Mouse (Mus musculus) adrenal gland, adult 2 months (tissue): ENCODE results near the gene Gse1. TPM values are rescaled to one million over a fixed set of nuclear protein-coding genes. Genes with fewer than 3 reads are reported as not detected.
A peak's percentile ranks its signal among the peaks of the same experiment; 100 is the strongest.

Source experiments
- DNase-seq: peaks from one replicate; pipeline ENCODE4 v3.0.0; 2021
- polyA plus RNA-seq: library from polyadenylated mRNA; depleted of rRNA; stranded (reverse); fragments of >200 nt; gene quantifications from 2 replicates; pipeline ENCODE4 v1.2.3, GENCODE M21; 2012
- total RNA-seq, 2 experiments: library from RNA; stranded (reverse); gene quantifications; 2 replicates each; pipeline ENCODE4 v1.2.3; 2021

The Gse1 gene
- total and polyA plus RNA-seq, 3 experiments: 27.1 to 46.3 (median 28.7) TPM

- no peak for DNase-seq
Measured at GRCm38 (mm10) chr8:120553441-120554123, 325.3 kb downstream of the Gse1 start.

DNA sequence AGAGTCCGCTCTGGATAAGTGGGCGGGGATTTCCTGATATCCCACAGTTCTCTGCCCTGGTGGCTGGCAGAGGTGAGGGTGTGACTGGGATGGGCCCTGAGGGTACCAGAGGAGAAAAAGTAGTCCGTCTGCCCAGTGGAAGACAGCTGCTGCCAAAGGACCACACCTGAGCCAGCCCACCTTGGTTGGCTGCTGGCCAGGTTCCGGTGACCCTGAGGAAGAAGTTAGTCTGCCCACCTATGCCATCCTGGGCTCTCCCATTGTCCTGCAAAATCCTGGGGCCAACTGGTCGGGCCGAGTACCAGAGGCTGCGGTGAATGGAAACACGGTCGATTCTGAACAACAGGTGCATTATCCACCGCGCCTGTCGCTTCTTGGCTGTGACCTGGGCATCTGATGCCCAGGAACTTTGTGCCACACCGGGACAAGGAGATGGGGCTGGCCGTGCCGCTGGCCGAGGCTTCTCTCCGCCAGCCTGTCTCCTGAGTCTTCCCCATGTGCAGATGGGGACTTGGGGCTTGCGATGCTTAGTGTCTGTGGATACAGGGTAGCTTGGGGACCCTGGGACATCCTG, 326.3 kb downstream of the Gse1 start:
- DNase-seq: no peak

DNA sequence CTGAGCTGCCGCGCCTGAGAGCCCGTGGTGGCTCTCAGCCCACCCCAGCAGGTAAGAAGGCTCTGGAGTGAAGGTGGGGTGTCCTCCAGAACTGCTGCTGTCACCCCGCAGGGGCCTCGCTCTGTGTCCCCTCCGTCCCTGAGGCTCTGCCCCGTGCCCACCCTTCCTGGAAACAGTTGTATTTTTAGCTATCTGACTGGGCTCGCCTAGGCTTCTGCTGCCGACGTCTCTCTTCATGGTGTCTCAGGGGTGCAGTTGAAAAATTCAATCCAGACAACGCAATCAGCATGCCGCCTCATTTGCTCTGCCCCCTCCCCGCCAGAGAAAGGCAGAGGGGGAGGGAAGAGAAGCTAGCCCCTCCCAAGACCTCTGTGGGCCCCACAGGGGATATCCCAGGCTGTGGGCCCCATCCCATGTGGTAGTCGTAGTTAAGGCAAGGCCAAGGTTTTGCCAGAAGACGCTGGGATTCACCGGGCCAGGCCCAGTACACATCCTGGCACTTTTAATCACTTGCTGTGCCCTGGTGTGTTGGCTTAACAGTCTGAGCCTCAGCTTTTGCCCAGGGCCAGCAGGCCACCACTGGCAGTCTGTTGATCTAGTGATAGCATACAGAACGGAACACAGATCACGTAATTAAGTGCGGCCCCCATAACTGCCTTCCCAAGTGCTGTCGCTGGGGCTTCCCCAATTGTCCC, 328.1 kb downstream of the Gse1 start:
- DNase-seq: no peak

DNA sequence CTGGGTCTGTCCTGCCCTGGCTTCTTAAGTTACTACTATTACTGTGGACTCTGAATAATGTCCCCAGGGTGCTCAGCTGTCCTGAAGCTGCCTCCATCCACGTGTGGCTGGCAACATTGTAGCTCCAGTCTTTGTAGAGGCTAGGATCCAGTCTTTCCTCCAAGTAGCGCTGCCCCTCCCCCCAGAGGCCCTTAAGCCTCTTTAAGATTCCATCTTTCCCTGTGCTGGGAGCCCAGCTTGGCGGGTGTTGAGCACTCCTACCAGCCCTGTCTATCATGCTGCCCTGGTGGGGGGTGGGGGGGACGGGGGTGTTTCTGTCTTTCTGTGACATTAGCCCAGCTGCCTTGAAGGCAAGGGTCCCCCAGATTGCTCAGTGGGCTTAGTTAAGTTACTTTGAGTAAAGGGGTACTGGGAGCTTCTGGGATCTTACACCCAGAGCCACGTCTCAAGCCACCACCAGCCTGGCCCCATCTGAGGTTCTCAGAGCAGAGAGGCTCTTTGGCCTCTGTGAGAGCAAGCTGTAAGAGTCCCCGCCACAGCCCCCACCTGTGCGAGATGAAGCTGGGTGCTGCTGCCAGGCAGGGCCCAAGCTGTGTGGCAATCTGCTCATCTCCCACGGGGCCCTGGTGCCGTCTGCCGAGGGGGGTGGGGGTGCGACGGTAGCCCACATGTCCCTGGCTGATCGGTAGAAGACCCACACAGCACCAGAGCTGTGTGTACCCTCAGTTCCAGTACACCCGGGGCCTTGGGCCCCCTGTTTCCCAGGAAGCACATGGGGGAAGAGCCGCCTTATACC, 329.1 kb downstream of the Gse1 start:
- no peak for DNase-seq

GRCm38 (mm10) chr8:120558162-120558561, 329.9 kb downstream of the Gse1 start:
- no peak for DNase-seq

DNA sequence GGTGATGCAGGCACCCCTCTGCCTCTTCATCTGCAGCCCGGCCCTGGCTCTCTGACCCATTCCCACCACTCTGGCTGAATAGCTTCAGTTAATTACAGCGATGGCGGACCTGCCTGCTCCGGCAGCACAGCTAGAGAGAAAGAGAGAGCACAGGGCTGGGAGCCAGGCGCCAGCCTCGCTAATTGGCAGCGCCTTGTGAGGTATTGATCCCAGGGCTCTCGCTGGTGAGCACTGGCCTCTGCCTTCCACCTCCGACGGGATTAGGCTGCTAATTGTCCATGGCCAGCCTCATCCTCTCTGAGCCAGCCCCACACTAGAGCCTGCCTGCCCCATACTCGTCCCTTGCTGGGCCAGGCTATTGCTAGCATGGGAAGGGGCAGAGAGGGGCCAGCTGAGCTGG, 331.4 kb downstream of the Gse1 start:
- no peak for DNase-seq

DNA sequence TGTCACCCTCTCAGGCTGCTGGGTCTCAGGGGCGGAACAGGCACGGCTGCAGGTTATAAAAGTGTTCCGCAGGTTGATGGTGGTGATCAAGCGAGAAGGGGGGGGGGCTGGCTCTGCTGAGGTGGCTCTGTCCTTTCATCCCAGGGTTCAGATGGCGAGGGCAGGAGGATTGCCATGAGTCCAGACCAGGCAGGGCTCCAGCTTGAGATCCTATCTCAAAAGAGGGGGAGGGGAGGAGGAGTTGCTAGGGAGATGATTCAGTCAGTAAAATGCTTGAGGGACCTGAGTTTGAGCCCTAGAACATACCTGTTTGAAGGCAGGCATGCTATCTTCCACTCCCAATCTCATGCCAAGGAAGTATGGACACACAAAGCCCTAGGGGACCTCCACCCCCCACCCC, 332.3 kb downstream of the Gse1 start:
- no peak for DNase-seq

DNA sequence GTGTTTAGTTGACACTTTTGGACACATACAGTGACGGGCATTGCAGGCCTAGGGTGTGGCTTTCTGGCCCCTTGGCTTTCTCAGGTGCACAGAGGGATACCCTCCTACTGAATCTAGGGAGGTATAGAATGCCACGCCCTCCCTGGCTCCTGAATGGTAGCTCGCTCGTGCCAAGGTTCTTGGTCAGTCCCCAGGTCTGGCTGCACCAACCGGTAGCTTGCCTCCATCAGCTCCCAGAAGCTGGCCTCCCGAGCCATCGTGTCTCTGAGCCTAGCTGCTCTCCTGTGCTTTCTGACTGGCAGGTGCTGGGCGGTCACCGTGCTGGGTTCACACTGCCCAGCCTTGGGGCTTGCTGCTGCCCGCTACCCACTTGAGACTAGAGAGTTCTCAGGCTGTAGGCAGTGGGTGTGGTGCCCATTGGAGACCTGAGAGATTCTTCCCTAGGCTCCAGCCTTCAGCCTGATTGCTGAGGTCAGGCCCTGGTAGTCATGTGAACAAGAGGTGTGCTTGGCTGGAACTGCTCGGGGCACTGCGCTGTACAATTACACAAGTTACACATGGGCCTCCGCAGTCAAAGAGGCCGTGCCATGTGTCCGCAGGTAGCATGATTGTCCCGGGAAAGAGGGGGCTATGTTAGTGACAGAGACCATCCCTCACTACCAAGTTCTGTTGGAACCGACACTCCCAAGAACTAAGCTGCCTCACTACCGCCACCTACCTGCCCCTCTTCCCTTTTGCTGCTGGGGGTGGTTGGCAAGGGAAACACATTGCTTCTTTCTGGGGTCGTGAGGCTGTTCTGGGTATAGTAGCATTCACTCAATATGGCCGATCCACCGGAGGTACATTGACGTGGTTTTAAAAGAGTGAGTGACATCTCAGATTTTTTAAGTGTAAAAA, 333.5 kb downstream of the Gse1 start:
- no peak for DNase-seq

GRCm38 (mm10) chr8:120562680-120563347, 334.6 kb downstream of the Gse1 start:
- no peak for DNase-seq

GRCm38 (mm10) chr8:120563348-120563724, 335.1 kb downstream of the Gse1 start:
- no peak for DNase-seq

GRCm38 (mm10) chr8:120563851-120564837, 335.9 kb downstream of the Gse1 start:
- peak; percentile 92 for DNase-seq

DNA sequence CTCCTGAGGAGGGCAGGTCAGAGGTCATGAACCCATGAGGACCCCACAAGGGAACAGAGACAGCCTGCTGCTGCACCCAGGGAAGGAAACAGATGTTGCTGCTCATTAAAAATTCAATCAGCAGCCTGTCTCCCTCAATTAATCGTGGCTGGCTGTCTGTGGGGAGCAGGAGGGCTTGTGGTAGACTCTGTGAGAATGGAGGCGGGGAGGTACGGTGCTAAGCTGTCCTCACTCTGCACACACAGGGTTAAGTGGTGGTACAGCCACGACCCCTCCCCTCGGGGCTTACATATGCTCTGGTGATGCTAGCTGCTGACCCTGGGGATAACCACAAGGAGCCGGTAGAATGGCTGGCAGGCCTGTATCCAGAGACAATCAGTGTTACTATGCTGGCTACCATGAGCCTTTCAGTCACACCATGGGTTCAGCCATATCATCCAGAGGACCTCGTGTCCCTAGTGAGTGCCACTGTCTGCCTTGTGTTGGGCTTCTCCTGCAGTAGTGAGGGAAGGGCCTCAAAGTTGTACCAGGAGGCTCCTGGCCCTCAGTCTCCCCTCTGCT, 337.0 kb downstream of the Gse1 start:
- DNase-seq: no peak

GRCm38 (mm10) chr8:120566681-120567080, 338.4 kb downstream of the Gse1 start:
- no peak for DNase-seq

DNA sequence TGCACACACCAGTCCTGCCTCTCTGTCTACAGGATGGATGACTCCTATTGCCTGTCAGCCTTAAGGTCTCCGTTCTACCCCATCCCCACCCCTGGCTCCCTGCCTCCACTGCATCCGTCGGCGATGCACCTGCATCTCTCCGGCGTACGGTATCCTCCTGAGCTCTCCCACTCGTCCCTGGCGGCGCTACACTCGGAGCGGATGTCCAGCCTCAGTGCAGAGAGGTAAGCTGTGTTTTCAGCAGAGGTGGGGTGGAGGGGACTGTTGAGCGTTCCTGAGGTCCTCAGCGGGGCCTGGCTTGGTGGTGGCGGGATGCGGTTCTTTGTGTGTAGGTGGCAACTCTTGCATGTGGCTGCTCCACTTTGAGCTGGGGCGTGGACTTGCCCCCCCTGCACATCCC, 339.5 kb downstream of the Gse1 start:
- DNase-seq: no peak

GRCm38 (mm10) chr8:120568164-120568798, 340.0 kb downstream of the Gse1 start:
- DNase-seq: no peak

GRCm38 (mm10) chr8:120569123-120569522, 340.9 kb downstream of the Gse1 start:
- DNase-seq: no peak

GRCm38 (mm10) chr8:120569939-120570715, 341.9 kb downstream of the Gse1 start:
- DNase-seq: peak; percentile 75

GRCm38 (mm10) chr8:120571561-120571960, 343.3 kb downstream of the Gse1 start:
- DNase-seq: no peak
